Mouse (Mus musculus) G1E (cell line): Measurements from ENCODE around the gene Arid2.
"Not testable (repeated sequence)": the region's sequence is repeated elsewhere in the genome, so short reads cannot be mapped to it uniquely, and the experiment has no call there.

Experiments
- CTCF ChIP-seq: IDR thresholded peaks from 2 replicates; pipeline ENCODE4 v1.5.1; 2012; ENCODE audit warnings: low read depth, low read length, inconsistent platforms, mixed read lengths
- GATA2 ChIP-seq: IDR thresholded peaks from 2 replicates; pipeline ENCODE4 v1.6.1; 2012; ENCODE audit warnings: low read depth, low read length, inconsistent platforms, borderline replicate concordance
- TAL1 ChIP-seq: conservative IDR thresholded peaks from 2 replicates; pipeline ENCODE4 v1.6.1; 2012; ENCODE audit warnings: low read depth, low read length, inconsistent platforms, mixed read lengths

- not testable (repeated sequence) for TF ChIP-seq CTCF, GATA2, TAL1
These were observed 41.4 kb downstream of the Arid2 start for GRCm38 (mm10) chr15:96328722-96329121.
